ENCODE assay signal across 22 mouse cellular contexts in the genomic region with DNA sequence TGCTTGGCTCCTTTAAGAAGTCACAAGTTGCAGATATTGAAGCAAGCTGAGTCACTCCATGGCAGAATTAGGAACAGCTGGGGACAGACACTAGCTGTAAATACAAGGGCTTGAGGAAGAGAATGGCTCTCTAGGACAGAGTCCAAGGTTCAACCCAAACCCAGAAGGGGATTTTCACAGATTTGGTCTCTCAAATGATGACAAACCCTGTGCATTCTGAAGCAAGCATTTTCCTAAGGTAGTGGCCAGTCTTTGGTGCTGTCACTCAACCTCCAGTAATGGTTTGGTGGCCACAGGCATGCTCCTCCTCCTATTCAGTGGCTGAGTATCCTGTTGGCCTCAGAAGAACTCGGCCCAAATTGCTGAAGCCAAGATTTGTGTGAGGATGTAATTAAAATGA. TPM values are rescaled to one million over a fixed set of nuclear protein-coding genes. Genes with fewer than 3 reads are reported as not detected.
A peak's percentile ranks its signal among the peaks of the same experiment; 100 is the strongest.
DNase-seq lines count a peak whose midpoint lies in the region; ATAC-seq and TF ChIP-seq lines count a peak whose summit lies in the region.
"Had no signal": no experiment of that assay in that cellular context is flagged by ENCODE, and none has a peak within 500 bp of the region (broad histone marks: within the 10 kb centered on the region; RNA-seq: fewer than 3 reads in every experiment).

No protein-coding gene starts in this region.

- H3K4me2 ChIP-seq in hindbrain, postnatal 0 days (ENCODE audit: low read depth, low read length), result no peak overlapping the region
- H3K4me2 ChIP-seq in hindbrain, embryonic 16.5 days (ENCODE audit: low read length), result no peak overlapping the region
- H3K4me2 ChIP-seq in stomach, embryonic 15.5 days, result no peak overlapping the region
- no peak overlapping the region for H3K4me2 ChIP-seq in stomach, postnatal 0 days (replicated peaks; ENCODE audit: low read depth)
- no peak overlapping the region for H3K4me2 ChIP-seq in forebrain, embryonic 16.5 days (ENCODE audit: low read length)
- H3K4me2 ChIP-seq: embryonic facial prominence, embryonic 12.5 days; midbrain, embryonic 12.5 days; neural tube, embryonic 12.5 days had no signal

- no peaks in the 10 kb centered on the region for H3K9me3 ChIP-seq in hindbrain, postnatal 0 days (ENCODE audit: low read length)
- no peaks in the 10 kb centered on the region for H3K9me3 ChIP-seq in hindbrain, embryonic 16.5 days (ENCODE audit: control insufficient read depth, low read length)
- H3K9me3 ChIP-seq in stomach, embryonic 15.5 days, result no peaks in the 10 kb centered on the region
- H3K9me3 ChIP-seq in stomach, postnatal 0 days (ENCODE audit: control insufficient read depth, low read length), result no peaks in the 10 kb centered on the region
- H3K9me3 ChIP-seq in forebrain, embryonic 16.5 days (ENCODE audit: control insufficient read depth, low read length), result no peaks in the 10 kb centered on the region
- H3K9me3 ChIP-seq: embryonic facial prominence, embryonic 12.5 days; midbrain, embryonic 12.5 days; neural tube, embryonic 12.5 days had no signal

- H3K36me3 ChIP-seq in hindbrain, postnatal 0 days (ENCODE audit: insufficient read depth, low read length), result no peaks in the 10 kb centered on the region
- H3K36me3 ChIP-seq in hindbrain, embryonic 16.5 days (ENCODE audit: control insufficient read depth, insufficient read depth, low read length), result no peaks in the 10 kb centered on the region
- H3K36me3 ChIP-seq in stomach, embryonic 15.5 days, result no peaks in the 10 kb centered on the region
- H3K36me3 ChIP-seq in stomach, postnatal 0 days (ENCODE audit: control insufficient read depth, insufficient read depth, low read length), result no peaks in the 10 kb centered on the region
- H3K36me3 ChIP-seq in forebrain, embryonic 16.5 days (ENCODE audit: control insufficient read depth, insufficient read depth), result no peaks in the 10 kb centered on the region
- H3K36me3 ChIP-seq: embryonic facial prominence, embryonic 12.5 days; midbrain, embryonic 12.5 days; neural tube, embryonic 12.5 days had no signal

- H3K4me1 ChIP-seq in hindbrain, postnatal 0 days (ENCODE audit: insufficient read depth, low read length), result no peaks in the 10 kb centered on the region; the same call in 1 of the 2 replicates
- H3K4me1 ChIP-seq in hindbrain, embryonic 16.5 days (ENCODE audit: control insufficient read depth, insufficient read depth, low read depth, low read length), result peaks cover 2% of the 10 kb centered on the region
- H3K4me1 ChIP-seq in stomach, embryonic 15.5 days, result peaks cover 2% of the 10 kb centered on the region; the same call in 1 of the 2 replicates
- H3K4me1 ChIP-seq in stomach, postnatal 0 days (replicated peaks; ENCODE audit: control insufficient read depth, insufficient read depth), result no peaks in the 10 kb centered on the region
- H3K4me1 ChIP-seq in forebrain, embryonic 16.5 days (replicated peaks; ENCODE audit: control insufficient read depth, insufficient read depth, low read length), result 0 out of 2 replicates have a peak, but pooled peaks cover 2% of the 10 kb centered on the region
- H3K4me1 ChIP-seq: midbrain, embryonic 12.5 days had no signal

- no peak for TF ChIP-seq EP300 in stomach, postnatal 0 days (optimal IDR thresholded peaks at IDR 0.05)

- no peak for TF ChIP-seq CTCF in hindbrain, postnatal 0 days (IDR thresholded peaks at IDR 0.05; ENCODE audit: low read depth)
- TF ChIP-seq CTCF in stomach, postnatal 0 days (IDR thresholded peaks at IDR 0.05; ENCODE audit: low read depth), result no peak

- H3K27ac ChIP-seq in hindbrain, postnatal 0 days, result peak overlapping the region; percentile 11; the same call in 1 of the 2 replicates
- H3K27ac ChIP-seq in hindbrain, embryonic 16.5 days (ENCODE audit: low read depth, low read length), result no peak overlapping the region
- H3K27ac ChIP-seq in stomach, embryonic 15.5 days, result 0 out of 2 replicates have a peak overlapping the region, but pooled peaks have one; percentile 55
- no peak overlapping the region for H3K27ac ChIP-seq in stomach, postnatal 0 days (replicated peaks)
- H3K27ac ChIP-seq in forebrain, embryonic 16.5 days (ENCODE audit: low read length), result no peak overlapping the region
- H3K27ac ChIP-seq: embryonic facial prominence, embryonic 12.5 days; liver, embryonic 14.5 days; midbrain, embryonic 12.5 days; neural tube, embryonic 12.5 days had no signal

- no peak for ATAC-seq in hindbrain, postnatal 0 days
- no peak for ATAC-seq in hindbrain, embryonic 16.5 days
- ATAC-seq in stomach, embryonic 15.5 days (ENCODE audit: insufficient read depth, low FRiP score, low read depth), result no peak
- ATAC-seq in stomach, postnatal 0 days (ENCODE audit: low FRiP score, low TSS enrichment), result no peak
- ATAC-seq in forebrain, embryonic 16.5 days, result no peak
- ATAC-seq: forebrain, postnatal 0 days; inflammation-experienced regulatory T-cells, adult 6 months had no signal

- intact Hi-C loops in gastrocnemius, postnatal 36 days (cut with DNase I), result no loop called here

- no peaks in the 10 kb centered on the region for H3K27me3 ChIP-seq in hindbrain, postnatal 0 days (ENCODE audit: insufficient read depth, low read length)
- no peaks in the 10 kb centered on the region for H3K27me3 ChIP-seq in hindbrain, embryonic 16.5 days (replicated peaks; ENCODE audit: control insufficient read depth, insufficient read depth, low read length)
- no peaks in the 10 kb centered on the region for H3K27me3 ChIP-seq in stomach, embryonic 15.5 days (replicated peaks)
- H3K27me3 ChIP-seq in stomach, postnatal 0 days (ENCODE audit: control insufficient read depth, insufficient read depth, low read length), result no peaks in the 10 kb centered on the region
- no peaks in the 10 kb centered on the region for H3K27me3 ChIP-seq in forebrain, embryonic 16.5 days (replicated peaks; ENCODE audit: control insufficient read depth, insufficient read depth, low read length)
- H3K27me3 ChIP-seq: CH12.LX; embryonic facial prominence, embryonic 12.5 days; midbrain, embryonic 12.5 days; neural tube, embryonic 12.5 days had no signal

- WGBS in hindbrain, postnatal 0 days, result 27% methylated on average over 1 of the region's 1 CpGs
- WGBS in hindbrain, embryonic 16.5 days, result 50% methylated on average over 1 of the region's 1 CpGs
- 49% methylated on average over 1 of the region's 1 CpGs for WGBS in stomach, embryonic 15.5 days
- WGBS in stomach, postnatal 0 days, result 36% methylated on average over 1 of the region's 1 CpGs
- WGBS in forebrain, embryonic 16.5 days, result 48% methylated on average over 1 of the region's 1 CpGs

- DNase-seq in gastrocnemius, adult 18-20 months (ENCODE audit: low spot score), result peak; percentile 29
- no peak for DNase-seq in gastrocnemius, postnatal 36 days
- DNase-seq in hindbrain, postnatal 0 days (ENCODE audit: low spot score), result no peak
- DNase-seq in stomach, postnatal 0 days (ENCODE audit: low spot score), result no peak
- DNase-seq in urinary bladder, postnatal 14 days (ENCODE audit: low spot score), result no peak
- DNase-seq: cerebellum, adult 9-10 months; forebrain, postnatal 0 days; kidney, adult 8-10 months; layer of hippocampus, postnatal 36 days; right cerebral cortex, adult 18-20 months; thymus, postnatal 36 days had no signal

- no peak overlapping the region for H3K9ac ChIP-seq in hindbrain, postnatal 0 days (replicated peaks; ENCODE audit: low read length)
- H3K9ac ChIP-seq in hindbrain, embryonic 16.5 days (ENCODE audit: low read depth, low read length), result no peak overlapping the region
- H3K9ac ChIP-seq in stomach, embryonic 15.5 days, result no peak overlapping the region
- no peak overlapping the region for H3K9ac ChIP-seq in stomach, postnatal 0 days (ENCODE audit: low read length)
- H3K9ac ChIP-seq in forebrain, embryonic 16.5 days (replicated peaks; ENCODE audit: low read depth, low read length), result no peak overlapping the region
- H3K9ac ChIP-seq: embryonic facial prominence, embryonic 12.5 days; forebrain, postnatal 0 days; liver, embryonic 14.5 days; midbrain, embryonic 12.5 days; neural tube, embryonic 12.5 days had no signal

- no peak overlapping the region for H3K4me3 ChIP-seq in hindbrain, postnatal 0 days (ENCODE audit: low read length)
- H3K4me3 ChIP-seq in hindbrain, embryonic 16.5 days (ENCODE audit: low read length), result no peak overlapping the region
- H3K4me3 ChIP-seq in stomach, embryonic 15.5 days (replicated peaks), result no peak overlapping the region
- H3K4me3 ChIP-seq in stomach, postnatal 0 days (ENCODE audit: low read depth, low read length), result no peak overlapping the region
- H3K4me3 ChIP-seq in forebrain, embryonic 16.5 days (replicated peaks; ENCODE audit: low read length), result no peak overlapping the region
- H3K4me3 ChIP-seq: embryonic facial prominence, embryonic 12.5 days; midbrain, embryonic 12.5 days; neural tube, embryonic 12.5 days had no signal

RNA-seq across cellular contexts. Expression of a gene that starts 38.5 kb away (rescaled TPM):
- total RNA-seq in gastrocnemius, adult 18-20 months (2021), result 1 to 10 TPM; 1.7 to 2.0 TPM
- total RNA-seq in gastrocnemius, postnatal 36 days (2021), result 1 to 10 TPM; 2.2 to 3.0 TPM
- total RNA-seq in hindbrain, postnatal 0 days (2014; rRNA removed), result 73.8 and 83.7 TPM in 2 replicates
- polyA plus RNA-seq in hindbrain, postnatal 0 days (2015; fragmentation: Nextera tagmentation; extraction: Ambion mirVana), result 35.9 and 39.6 TPM in 2 replicates
- 21.4 and 21.7 TPM in 2 replicates for polyA plus RNA-seq in hindbrain, embryonic 16.5 days (2015; fragmentation: Nextera tagmentation; extraction: Ambion mirVana)
- 22.2 and 23.3 TPM in 2 replicates for polyA plus RNA-seq in stomach, embryonic 15.5 days (2015; fragmentation: Nextera tagmentation; extraction: Ambion mirVana)
- polyA plus RNA-seq in stomach, postnatal 0 days (2015; fragmentation: Nextera tagmentation; extraction: Ambion mirVana), result 6.8 and 7.4 TPM in 2 replicates
- polyA plus RNA-seq in forebrain, embryonic 16.5 days (2015; fragmentation: Nextera tagmentation; extraction: Ambion mirVana), result 7.4 and 7.7 TPM in 2 replicates
- total RNA-seq: CH12.LX; common myeloid progenitor, adult 5-6 weeks; MEL had no signal
- polyA plus RNA-seq: inflammation-experienced regulatory T-cells, adult 6 months had no signal

Comparison
In these comparisons a context has a peak if more than half of its experiments do, and no peak if none do; other contexts are left out.
1. H3K27ac ChIP-seq: peak in hindbrain, postnatal 0 days (single experiment) and stomach, embryonic 15.5 days (single experiment); none in hindbrain, embryonic 16.5 days (single experiment), stomach, postnatal 0 days (single experiment) and forebrain, embryonic 16.5 days (single experiment).